Comparison of ENCODE assay signal across 9 mouse cellular contexts in the genomic region with DNA sequence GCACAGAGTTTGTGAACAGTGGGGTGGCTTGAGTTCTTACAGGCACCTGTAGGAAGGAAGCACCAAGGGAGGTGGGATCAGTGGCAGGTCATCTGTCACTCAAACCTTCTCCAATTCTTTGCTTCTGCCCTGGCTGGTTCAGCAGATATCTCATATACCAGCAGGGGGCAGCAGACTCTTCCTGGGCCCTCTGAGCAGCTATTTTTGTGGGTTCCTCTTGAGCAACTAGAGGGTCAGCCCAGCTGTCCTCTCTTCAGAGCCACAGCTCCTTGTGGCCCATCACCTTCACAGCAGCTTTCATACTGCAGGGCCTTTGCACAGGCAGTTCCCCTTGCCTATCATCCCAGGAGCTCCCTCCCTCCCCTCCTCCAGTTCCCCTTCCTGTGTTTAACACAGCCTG. TPM values are rescaled to one million over a fixed set of nuclear protein-coding genes. Genes with fewer than 3 reads are reported as not detected.
DNase-seq lines count a peak whose midpoint lies in the region; ATAC-seq and TF ChIP-seq lines count a peak whose summit lies in the region.
"Had no signal": no experiment of that assay in that cellular context is flagged by ENCODE, and none has a peak within 500 bp of the region (broad histone marks: within the 10 kb centered on the region; RNA-seq: fewer than 3 reads in every experiment).

No protein-coding gene starts in this region.

- ATAC-seq in forebrain, embryonic 13.5 days, result 0 out of 2 replicates have a peak, but pooled peaks have one; percentile 50
- no peak for ATAC-seq in forebrain, embryonic 12.5 days (ENCODE audit: low FRiP score)
- ATAC-seq in megakaryocyte, adult 5-6 weeks (ENCODE audit: poor library complexity, severe bottlenecking), result peak; percentile 92

- no peaks in the 10 kb centered on the region for H3K9me3 ChIP-seq in forebrain, embryonic 13.5 days (replicated peaks)
- H3K9me3 ChIP-seq in forebrain, embryonic 12.5 days, result no peaks in the 10 kb centered on the region

- DNase-seq in CD4-positive, CD25-positive, alpha-beta regulatory T cell, adult 2 months (ENCODE audit: low read depth, low spot score), result peak; percentile 82
- DNase-seq in c-Kit-positive CD71-negative TER-119-negative erythroid progenitor cells, embryonic 14.5 days (ENCODE audit: low read depth), result peak; percentile 48
- peak; percentile 71 for DNase-seq in gastrocnemius, adult 2 months
- DNase-seq in layer of hippocampus, adult 18-20 months (ENCODE audit: low spot score in 2 of 2), result peak; percentile 49 to 86
- peak; percentile 61 to 79 for DNase-seq in spleen, postnatal 10 days (ENCODE audit: low spot score in 2 of 2)

- H3K9ac ChIP-seq in forebrain, embryonic 13.5 days, result no peak overlapping the region
- H3K9ac ChIP-seq in forebrain, embryonic 12.5 days, result no peak overlapping the region

- H3K27ac ChIP-seq in forebrain, embryonic 13.5 days, result no peak overlapping the region
- no peak overlapping the region for H3K27ac ChIP-seq in forebrain, embryonic 12.5 days
- H3K27ac ChIP-seq in gastrocnemius, adult 2 months, result no peak overlapping the region

- no peaks in the 10 kb centered on the region for H3K27me3 ChIP-seq in forebrain, embryonic 13.5 days
- H3K27me3 ChIP-seq in forebrain, embryonic 12.5 days, result no peaks in the 10 kb centered on the region

- peaks cover 60% of the 10 kb centered on the region for H3K36me3 ChIP-seq in forebrain, embryonic 13.5 days (ENCODE audit: poor library complexity, severe bottlenecking)
- H3K36me3 ChIP-seq in forebrain, embryonic 12.5 days (replicated peaks), result peaks cover 58% of the 10 kb centered on the region

- peaks cover 24% of the 10 kb centered on the region for H3K4me1 ChIP-seq in forebrain, embryonic 13.5 days
- peaks cover 9% of the 10 kb centered on the region; the same call in 1 of the 2 replicates for H3K4me1 ChIP-seq in forebrain, embryonic 12.5 days

- intact Hi-C loops in gastrocnemius, adult 2 months (cut with DNase I), result loop anchor here (1.0 to 2.0 kb wide), 3 partner anchors 33 to 159 kb away; no protein-coding TSS in a partner anchor

- H3K4me2 ChIP-seq in forebrain, embryonic 13.5 days, result no peak overlapping the region
- H3K4me2 ChIP-seq in forebrain, embryonic 12.5 days, result no peak overlapping the region

- TF ChIP-seq CTCF in gastrocnemius, adult 2 months (IDR thresholded peaks at IDR 0.05), result peak; percentile 94

- no peak overlapping the region for H3K4me3 ChIP-seq in forebrain, embryonic 13.5 days
- no peak overlapping the region for H3K4me3 ChIP-seq in forebrain, embryonic 12.5 days (replicated peaks)
- H3K4me3 ChIP-seq in gastrocnemius, adult 2 months, result no peak overlapping the region

RNA-seq across cellular contexts. Expression of a gene that starts 21.2 kb away (rescaled TPM):
- polyA plus RNA-seq in forebrain, embryonic 13.5 days (2015; fragmentation: Nextera tagmentation; extraction: Ambion mirVana), result not detected in 2 replicates
- not detected in 2 replicates for polyA plus RNA-seq in forebrain, embryonic 12.5 days (2016; fragmentation: Nextera tagmentation; extraction: Ambion mirVana)
- total RNA-seq in gastrocnemius, adult 2 months (2021), result not detected
- under 1 TPM in 1 of 2 experiments, not detected in 1; 0.28 TPM for total RNA-seq in layer of hippocampus, adult 18-20 months (2021)
- total RNA-seq in megakaryocyte, adult 5-6 weeks (2015), result 1.4 and 2.2 TPM in 2 replicates
- total RNA-seq in megakaryocyte, adult 5-6 weeks (2017), result 0.26 TPM in 1 of 2 replicates, not detected in the other

RNA-seq across cellular contexts. Expression of a gene that starts 27.6 kb away (rescaled TPM):
- polyA plus RNA-seq in forebrain, embryonic 13.5 days (2015; fragmentation: Nextera tagmentation; extraction: Ambion mirVana), result not detected in 2 replicates
- not detected in 2 replicates for polyA plus RNA-seq in forebrain, embryonic 12.5 days (2016; fragmentation: Nextera tagmentation; extraction: Ambion mirVana)
- total RNA-seq in gastrocnemius, adult 2 months (2021), result not detected
- not detected for total RNA-seq in layer of hippocampus, adult 18-20 months (2021)
- not detected in 2 replicates for total RNA-seq in megakaryocyte, adult 5-6 weeks (2015)
- total RNA-seq in megakaryocyte, adult 5-6 weeks (2017), result not detected in 2 replicates

RNA-seq across cellular contexts. Expression of a gene that starts 29.7 kb away (rescaled TPM):
- 20.0 and 20.5 TPM in 2 replicates for polyA plus RNA-seq in forebrain, embryonic 13.5 days (2015; fragmentation: Nextera tagmentation; extraction: Ambion mirVana)
- polyA plus RNA-seq in forebrain, embryonic 12.5 days (2016; fragmentation: Nextera tagmentation; extraction: Ambion mirVana), result 35.6 and 37.6 TPM in 2 replicates
- 10 to 100 TPM; 13.0 to 13.1 TPM for total RNA-seq in gastrocnemius, adult 2 months (2021)
- total RNA-seq in layer of hippocampus, adult 18-20 months (2021), result 10 to 100 TPM; 74.1 to 77.1 TPM
- total RNA-seq in megakaryocyte, adult 5-6 weeks (2015), result 30.2 and 35.4 TPM in 2 replicates
- total RNA-seq in megakaryocyte, adult 5-6 weeks (2017), result 6.1 and 7.1 TPM in 2 replicates

RNA-seq across cellular contexts. Expression of a gene that starts 29.7 kb away (rescaled TPM):
- polyA plus RNA-seq in forebrain, embryonic 13.5 days (2015; fragmentation: Nextera tagmentation; extraction: Ambion mirVana), result 36.1 and 36.8 TPM in 2 replicates
- polyA plus RNA-seq in forebrain, embryonic 12.5 days (2016; fragmentation: Nextera tagmentation; extraction: Ambion mirVana), result 41.0 and 43.9 TPM in 2 replicates
- total RNA-seq in gastrocnemius, adult 2 months (2021), result 1 to 10 TPM; 2.4 to 3.2 TPM
- total RNA-seq in layer of hippocampus, adult 18-20 months (2021), result 10 to 100 TPM; 12.7 to 14.6 TPM
- 10.0 and 12.8 TPM in 2 replicates for total RNA-seq in megakaryocyte, adult 5-6 weeks (2015)
- 9.9 and 11.7 TPM in 2 replicates for total RNA-seq in megakaryocyte, adult 5-6 weeks (2017)

RNA-seq across cellular contexts. Expression of a gene that starts 45.6 kb away (rescaled TPM):
- polyA plus RNA-seq in forebrain, embryonic 13.5 days (2015; fragmentation: Nextera tagmentation; extraction: Ambion mirVana), result not detected in 2 replicates
- not detected in 2 replicates for polyA plus RNA-seq in forebrain, embryonic 12.5 days (2016; fragmentation: Nextera tagmentation; extraction: Ambion mirVana)
- not detected for total RNA-seq in gastrocnemius, adult 2 months (2021)
- not detected for total RNA-seq in layer of hippocampus, adult 18-20 months (2021)
- not detected in 2 replicates for total RNA-seq in megakaryocyte, adult 5-6 weeks (2015)
- total RNA-seq in megakaryocyte, adult 5-6 weeks (2017), result not detected in 2 replicates
- polyA plus RNA-seq: large intestine, adult 2 months had no signal
